Mouse (Mus musculus): Measurements from ENCODE around the gene Gm5475.
A peak's percentile ranks its signal among the peaks of the same experiment; 100 is the strongest.

Gene Gm5475

GRCm38 (mm10) chr15:100414011-100414410 is 7.9 kb upstream of the Gm5475 start:
- no peak for DNase-seq

- DNase-seq: no peak
Measured at GRCm38 (mm10) chr15:100414942-100415341, 7.0 kb upstream of the Gm5475 start.

GRCm38 (mm10) chr15:100415684-100416083 is 6.3 kb upstream of the Gm5475 start:
- no peak for DNase-seq

- no peak for DNase-seq
Measured at GRCm38 (mm10) chr15:100417854-100418450, 4.0 kb upstream of the Gm5475 start.

- DNase-seq: no peak
Measured at GRCm38 (mm10) chr15:100419311-100419710, 2.6 kb upstream of the Gm5475 start.

- no peak for DNase-seq
Measured at GRCm38 (mm10) chr15:100419901-100420745, 1.8 kb upstream of the Gm5475 start.

- no peak for DNase-seq
Measured at GRCm38 (mm10) chr15:100421059-100421757, 739 bp upstream of the Gm5475 start.

GRCm38 (mm10) chr15:100422476-100422875 is 529 bp downstream of the Gm5475 start:
- DNase-seq: peak; percentile 34

GRCm38 (mm10) chr15:100422899-100423860 is 1.2 kb downstream of the Gm5475 start:
- peak; percentile 95 for DNase-seq

- no peak for DNase-seq
Measured at GRCm38 (mm10) chr15:100423916-100424315, 2.0 kb downstream of the Gm5475 start.

GRCm38 (mm10) chr15:100424396-100425122 is 2.6 kb downstream of the Gm5475 start, which contains the start of gene Slc11a2:
TSS of gene Slc11a2 (minus strand) at chr15:100425072.
- DNase-seq: no peak

- no peak for DNase-seq
Measured at GRCm38 (mm10) chr15:100428296-100428905, 6.5 kb downstream of the Gm5475 start.

- no peak for DNase-seq
Measured at GRCm38 (mm10) chr15:100429959-100430565, 8.1 kb downstream of the Gm5475 start.

GRCm38 (mm10) chr15:100433234-100433633 is 11.3 kb downstream of the Gm5475 start:
- no peak for DNase-seq

GRCm38 (mm10) chr15:100436112-100436511 is 14.2 kb downstream of the Gm5475 start:
- DNase-seq: no peak

GRCm38 (mm10) chr15:100436518-100436917 is 14.6 kb downstream of the Gm5475 start:
- DNase-seq: no peak

GRCm38 (mm10) chr15:100443126-100443922 is 21.4 kb downstream of the Gm5475 start:
- DNase-seq: peak; percentile 85

GRCm38 (mm10) chr15:100446887-100447286 is 24.9 kb downstream of the Gm5475 start:
- DNase-seq: no peak

- DNase-seq: no peak
Measured at GRCm38 (mm10) chr15:100448572-100448971, 26.6 kb downstream of the Gm5475 start.

- DNase-seq: no peak
Measured at GRCm38 (mm10) chr15:100449495-100449894, 27.5 kb downstream of the Gm5475 start.

Measured in right cerebral cortex, postnatal 14 days (tissue).